Mouse (Mus musculus): Measurements from ENCODE around the gene Atp6v0e. TPM values are rescaled to one million over a fixed set of nuclear protein-coding genes. Genes with fewer than 3 reads are reported as not detected.
A peak's percentile ranks its signal among the peaks of the same experiment; 100 is the strongest.

Atp6v0e gene
- total RNA-seq, 2 experiments from 2014 or later = 53.8 to 59.3 TPM

GRCm38 (mm10) chr17:26638655-26639054 lies 24.4 kb upstream of the Atp6v0e start:
- DNase-seq (ENCODE audit: low spot score in 2 of 2) = peak; percentile 57 to 62

- no peak for DNase-seq (ENCODE audit: low spot score in 2 of 2)
Measured at GRCm38 (mm10) chr17:26639791-26640190, 23.2 kb upstream of the Atp6v0e start.

- DNase-seq (ENCODE audit: low spot score in 2 of 2) = peak in 1 of 2 experiments; percentile 55
Measured at GRCm38 (mm10) chr17:26640286-26640740, 22.7 kb upstream of the Atp6v0e start.

- no peak for DNase-seq (ENCODE audit: low spot score in 2 of 2)
Measured at GRCm38 (mm10) chr17:26643456-26643855, 19.6 kb upstream of the Atp6v0e start.

- DNase-seq (ENCODE audit: low spot score in 2 of 2) = no peak
Measured at GRCm38 (mm10) chr17:26643993-26644392, 19.0 kb upstream of the Atp6v0e start.

GRCm38 (mm10) chr17:26644509-26645410 lies 18.3 kb upstream of the Atp6v0e start:
- no peak for DNase-seq (ENCODE audit: low spot score in 2 of 2)

- DNase-seq (ENCODE audit: low spot score in 2 of 2) = no peak
Measured at GRCm38 (mm10) chr17:26645411-26645854, 17.6 kb upstream of the Atp6v0e start.

- no peak for DNase-seq (ENCODE audit: low spot score in 2 of 2)
Measured at GRCm38 (mm10) chr17:26647283-26647682, 15.7 kb upstream of the Atp6v0e start.

- DNase-seq (ENCODE audit: low spot score in 2 of 2) = no peak
Measured at GRCm38 (mm10) chr17:26649565-26649964, 13.5 kb upstream of the Atp6v0e start.

GRCm38 (mm10) chr17:26650451-26651363 lies 12.3 kb upstream of the Atp6v0e start:
- DNase-seq (ENCODE audit: low spot score in 2 of 2) = peak in 1 of 2 experiments; percentile 48

- no peak for DNase-seq (ENCODE audit: low spot score in 2 of 2)
Measured at GRCm38 (mm10) chr17:26658854-26659572, 4.0 kb upstream of the Atp6v0e start.

GRCm38 (mm10) chr17:26659573-26659915 lies 3.5 kb upstream of the Atp6v0e start:
- DNase-seq (ENCODE audit: low spot score in 2 of 2) = no peak

GRCm38 (mm10) chr17:26660192-26660912 lies 2.7 kb upstream of the Atp6v0e start:
- DNase-seq (ENCODE audit: low spot score in 2 of 2) = peak; percentile 84 to 88

GRCm38 (mm10) chr17:26662204-26662603 lies 827 bp upstream of the Atp6v0e start:
- no peak for DNase-seq (ENCODE audit: low spot score in 2 of 2)

GRCm38 (mm10) chr17:26665600-26665999 lies 2.6 kb downstream of the Atp6v0e start:
- DNase-seq (ENCODE audit: low spot score in 2 of 2) = no peak

GRCm38 (mm10) chr17:26671268-26671667 lies 8.2 kb downstream of the Atp6v0e start:
- peak in 1 of 2 experiments; percentile 60 for DNase-seq (ENCODE audit: low spot score in 2 of 2)

GRCm38 (mm10) chr17:26675845-26676244 lies 12.8 kb downstream of the Atp6v0e start:
- DNase-seq (ENCODE audit: low spot score in 2 of 2) = no peak

- DNase-seq (ENCODE audit: low spot score in 2 of 2) = peak; percentile 88 to 89
Measured at GRCm38 (mm10) chr17:26676252-26676615, 13.2 kb downstream of the Atp6v0e start.

- DNase-seq (ENCODE audit: low spot score in 2 of 2) = peak in 1 of 2 experiments; percentile 66
Measured at GRCm38 (mm10) chr17:26676616-26677376, 13.8 kb downstream of the Atp6v0e start.

All from layer of hippocampus, postnatal 14 days (tissue).